Mouse (Mus musculus): ENCODE data around the gene Runx2. TPM values are rescaled to one million over a fixed set of nuclear protein-coding genes. Genes with fewer than 3 reads are reported as not detected.

Runx2 gene
- polyA plus RNA-seq, 1 experiment: 7.7 TPM

- Histone ChIP-seq H3K4me3 (ENCODE audit: insufficient read depth, low read length) (no peak overlapping the region), H3K27ac (ENCODE audit: insufficient read depth, low read length) (no peak overlapping the region), H3K4me1 (ENCODE audit: control insufficient read depth, insufficient read depth, low read length) (peaks cover 6% of the 10 kb centered on the region)
- TF ChIP-seq CTCF (IDR thresholded peaks at IDR 0.05; ENCODE audit: extremely low read depth, insufficient read depth, low read length): no peak
- no peak for TF ChIP-seq POLR2A (IDR thresholded peaks at IDR 0.05; ENCODE audit: extremely low read depth, insufficient read depth, low read length)
Measured at GRCm38 (mm10) chr17:44524146-44524545, 290.5 kb downstream of the Runx2 start.

GRCm38 (mm10) chr17:44522906-44523305, 291.7 kb downstream of the Runx2 start:
- Histone ChIP-seq H3K27ac (ENCODE audit: insufficient read depth, low read length) (no peak overlapping the region), H3K4me3 (ENCODE audit: insufficient read depth, low read length) (no peak overlapping the region), H3K4me1 (ENCODE audit: control insufficient read depth, insufficient read depth, low read length) (peaks cover 6% of the 10 kb centered on the region)
- TF ChIP-seq POLR2A (IDR thresholded peaks at IDR 0.05; ENCODE audit: extremely low read depth, insufficient read depth, low read length): no peak
- TF ChIP-seq CTCF (IDR thresholded peaks at IDR 0.05; ENCODE audit: extremely low read depth, insufficient read depth, low read length): no peak

- no peak overlapping the region for H3K4me3 ChIP-seq (ENCODE audit: insufficient read depth, low read length)
- no peak overlapping the region for H3K27ac ChIP-seq (ENCODE audit: insufficient read depth, low read length)
- H3K4me1 ChIP-seq (ENCODE audit: control insufficient read depth, insufficient read depth, low read length): peaks cover 6% of the 10 kb centered on the region
- TF ChIP-seq CTCF (IDR thresholded peaks at IDR 0.05; ENCODE audit: extremely low read depth, insufficient read depth, low read length) (no peak), POLR2A (IDR thresholded peaks at IDR 0.05; ENCODE audit: extremely low read depth, insufficient read depth, low read length) (no peak)
Measured at GRCm38 (mm10) chr17:44520122-44521075, 294.2 kb downstream of the Runx2 start.

GRCm38 (mm10) chr17:44519356-44519755, 295.2 kb downstream of the Runx2 start:
- TF ChIP-seq CTCF (IDR thresholded peaks at IDR 0.05; ENCODE audit: extremely low read depth, insufficient read depth, low read length) (no peak), POLR2A (IDR thresholded peaks at IDR 0.05; ENCODE audit: extremely low read depth, insufficient read depth, low read length) (no peak)
- peaks cover 6% of the 10 kb centered on the region for H3K4me1 ChIP-seq (ENCODE audit: control insufficient read depth, insufficient read depth, low read length)
- no peak overlapping the region for H3K4me3 ChIP-seq (ENCODE audit: insufficient read depth, low read length)
- no peak overlapping the region for H3K27ac ChIP-seq (ENCODE audit: insufficient read depth, low read length)

- no peak for TF ChIP-seq CTCF (IDR thresholded peaks at IDR 0.05; ENCODE audit: extremely low read depth, insufficient read depth, low read length)
- TF ChIP-seq POLR2A (IDR thresholded peaks at IDR 0.05; ENCODE audit: extremely low read depth, insufficient read depth, low read length): no peak
- no peak overlapping the region for H3K4me3 ChIP-seq (ENCODE audit: insufficient read depth, low read length)
- H3K4me1 ChIP-seq (ENCODE audit: control insufficient read depth, insufficient read depth, low read length): peaks cover 6% of the 10 kb centered on the region
- H3K27ac ChIP-seq (ENCODE audit: insufficient read depth, low read length): no peak overlapping the region
Measured at GRCm38 (mm10) chr17:44518156-44518555, 296.4 kb downstream of the Runx2 start.

- H3K4me1 ChIP-seq (ENCODE audit: control insufficient read depth, insufficient read depth, low read length): no peaks in the 10 kb centered on the region
- no peak overlapping the region for H3K27ac ChIP-seq (ENCODE audit: insufficient read depth, low read length)
Measured at GRCm38 (mm10) chr17:44508198-44508715, 306.3 kb downstream of the Runx2 start.

GRCm38 (mm10) chr17:44507741-44508140, 306.9 kb downstream of the Runx2 start:
- H3K27ac ChIP-seq (ENCODE audit: insufficient read depth, low read length): no peak overlapping the region
- TF ChIP-seq POLR2A (IDR thresholded peaks at IDR 0.05; ENCODE audit: extremely low read depth, insufficient read depth, low read length): no peak
- TF ChIP-seq CTCF (IDR thresholded peaks at IDR 0.05; ENCODE audit: extremely low read depth, insufficient read depth, low read length): no peak
- H3K4me1 ChIP-seq (ENCODE audit: control insufficient read depth, insufficient read depth, low read length): no peaks in the 10 kb centered on the region
- no peak overlapping the region for H3K4me3 ChIP-seq (ENCODE audit: insufficient read depth, low read length)

More at GRCm38 (mm10) chr17:44508198-44508715, 306.3 kb downstream of the Runx2 start:
- TF ChIP-seq CTCF (IDR thresholded peaks at IDR 0.05; ENCODE audit: extremely low read depth, insufficient read depth, low read length): no peak
- no peak for TF ChIP-seq POLR2A (IDR thresholded peaks at IDR 0.05; ENCODE audit: extremely low read depth, insufficient read depth, low read length)
- H3K4me3 ChIP-seq (ENCODE audit: insufficient read depth, low read length): no peak overlapping the region

GRCm38 (mm10) chr17:44506524-44506923, 308.1 kb downstream of the Runx2 start:
- peaks cover 2% of the 10 kb centered on the region; the same call in 1 of the 2 replicates for H3K4me1 ChIP-seq (ENCODE audit: control insufficient read depth, insufficient read depth, low read length)
- no peak for TF ChIP-seq POLR2A (IDR thresholded peaks at IDR 0.05; ENCODE audit: extremely low read depth, insufficient read depth, low read length)
- TF ChIP-seq CTCF (IDR thresholded peaks at IDR 0.05; ENCODE audit: extremely low read depth, insufficient read depth, low read length): no peak
- H3K4me3 ChIP-seq (ENCODE audit: insufficient read depth, low read length): no peak overlapping the region
- H3K27ac ChIP-seq (ENCODE audit: insufficient read depth, low read length): no peak overlapping the region

- no peak overlapping the region for H3K4me3 ChIP-seq (ENCODE audit: insufficient read depth, low read length)
- peaks cover 2% of the 10 kb centered on the region; the same call in 1 of the 2 replicates for H3K4me1 ChIP-seq (ENCODE audit: control insufficient read depth, insufficient read depth, low read length)
- no peak for TF ChIP-seq CTCF (IDR thresholded peaks at IDR 0.05; ENCODE audit: extremely low read depth, insufficient read depth, low read length)
- TF ChIP-seq POLR2A (IDR thresholded peaks at IDR 0.05; ENCODE audit: extremely low read depth, insufficient read depth, low read length): no peak
- no peak overlapping the region for H3K27ac ChIP-seq (ENCODE audit: insufficient read depth, low read length)
Measured at GRCm38 (mm10) chr17:44504794-44505317, 309.7 kb downstream of the Runx2 start.
